Mouse (Mus musculus) G1E-ER4 (cell line): ENCODE results near the gene 1110004F10Rik. TPM values are rescaled to one million over a fixed set of nuclear protein-coding genes. Genes with fewer than 3 reads are reported as not detected.

Experiments
- GATA1 ChIP-seq: IDR thresholded peaks from one replicate; pipeline ENCODE4 v1.8.0; 2012; ENCODE audit warnings: low read length, inconsistent platforms
- polyA plus RNA-seq: library from polyadenylated mRNA; stranded (reverse); fragments of >175 nt; gene quantifications from 2 replicates; pipeline ENCODE4 v1.2.3, GENCODE M21; 2012

The 1110004F10Rik gene
- polyA plus RNA-seq, 1 experiment: 54.8 TPM

DNA sequence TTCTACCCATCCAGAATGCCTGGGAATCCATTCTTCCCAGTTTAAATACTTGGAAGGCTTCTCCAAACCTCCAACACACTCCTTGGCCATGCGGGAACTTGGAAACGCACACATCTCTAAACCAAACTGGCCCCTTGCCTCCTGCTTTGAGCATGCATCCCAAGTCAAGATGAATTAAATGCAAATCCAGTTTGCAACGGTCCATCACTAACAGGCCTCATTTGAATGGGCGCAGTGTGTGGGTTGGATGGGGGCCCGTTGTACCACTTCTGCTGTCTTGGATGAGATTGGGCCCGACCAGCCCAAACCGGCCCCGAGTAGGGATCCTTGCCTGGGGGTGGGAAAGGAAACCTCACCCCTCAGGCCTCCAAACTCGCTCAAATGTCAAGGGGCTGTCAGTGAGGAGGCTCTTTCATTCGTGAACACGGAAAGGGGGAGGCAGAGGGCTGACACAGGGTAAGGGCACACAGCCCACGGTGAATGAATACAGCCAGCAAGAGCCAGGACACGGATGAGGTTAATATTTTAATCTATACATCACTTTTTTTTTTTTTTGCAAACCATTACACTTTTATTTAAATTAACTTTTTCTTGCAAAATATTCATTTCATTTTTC lies 83.9 kb downstream of the 1110004F10Rik start:
- TF ChIP-seq GATA1: no peak

- TF ChIP-seq GATA1: no peak
Measured at GRCm38 (mm10) chr7:116123597-116123985, 84.4 kb downstream of the 1110004F10Rik start.

DNA sequence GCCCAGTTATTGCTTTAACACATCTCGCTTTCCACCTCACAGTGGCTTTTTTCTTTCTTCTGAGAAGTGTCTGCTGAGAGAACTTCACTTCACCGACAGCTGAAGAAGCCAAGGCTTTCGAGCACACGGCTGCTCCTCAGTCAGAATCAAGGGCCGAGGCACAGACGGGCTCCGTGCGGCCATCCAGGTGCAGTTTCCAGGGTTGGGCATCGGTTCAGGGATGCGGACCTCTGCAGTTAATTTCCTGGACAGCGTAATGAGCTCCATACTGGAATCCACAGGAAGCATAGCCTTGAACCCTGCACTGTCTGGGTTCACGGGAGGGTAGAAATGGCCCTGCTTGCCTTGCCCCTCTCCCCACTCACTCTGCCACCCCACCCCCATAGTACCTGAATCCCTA lies 84.9 kb downstream of the 1110004F10Rik start:
- TF ChIP-seq GATA1: no peak

DNA sequence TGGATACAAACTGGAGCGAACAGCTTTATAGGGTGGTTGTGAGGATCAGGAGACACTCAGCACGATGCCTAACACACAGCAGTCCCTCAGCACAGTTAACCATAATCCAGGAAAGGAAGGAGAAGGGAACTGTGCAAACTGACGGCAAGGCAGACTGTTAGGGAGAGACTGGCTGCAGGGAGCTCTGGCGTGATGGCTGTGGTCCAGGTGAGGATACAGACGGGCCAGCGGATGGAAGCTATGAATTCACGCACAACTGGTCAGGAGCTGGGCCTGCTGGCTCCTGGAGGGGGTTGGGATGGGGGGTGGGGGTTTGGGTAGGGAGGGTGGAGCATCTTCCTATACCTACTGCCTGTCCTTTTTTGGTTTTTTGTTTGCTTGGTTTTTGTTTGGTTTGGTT lies 86.5 kb downstream of the 1110004F10Rik start:
- TF ChIP-seq GATA1: no peak

- TF ChIP-seq GATA1: no peak
Measured at GRCm38 (mm10) chr7:116127052-116127451, 87.9 kb downstream of the 1110004F10Rik start.

DNA sequence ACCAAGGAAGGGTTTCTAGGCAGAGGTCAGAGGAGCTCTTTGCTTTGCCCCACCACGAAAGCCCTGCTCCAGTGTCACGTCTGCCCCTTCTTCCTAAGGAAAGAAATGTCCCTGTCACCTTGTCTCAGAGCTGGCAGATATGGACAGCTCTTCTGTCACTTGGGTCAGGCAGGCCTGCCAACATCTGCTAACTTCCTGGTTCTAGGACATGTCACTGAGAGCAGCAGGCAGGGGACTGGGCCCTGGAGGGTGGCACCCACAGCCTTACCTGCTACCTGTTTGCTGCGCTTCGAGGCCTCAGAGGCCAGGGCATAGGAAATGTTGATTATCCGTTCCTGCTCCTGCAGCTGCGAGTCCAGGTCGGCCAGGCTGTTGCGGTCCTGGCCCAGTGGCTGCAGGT lies 89.1 kb downstream of the 1110004F10Rik start:
- TF ChIP-seq GATA1: no peak

GRCm38 (mm10) chr7:116129374-116129773 lies 90.2 kb downstream of the 1110004F10Rik start:
- no peak for TF ChIP-seq GATA1

- TF ChIP-seq GATA1: no peak
Measured at GRCm38 (mm10) chr7:116131390-116131789, 92.2 kb downstream of the 1110004F10Rik start.

GRCm38 (mm10) chr7:116132078-116132477 lies 92.9 kb downstream of the 1110004F10Rik start:
- TF ChIP-seq GATA1: no peak

DNA sequence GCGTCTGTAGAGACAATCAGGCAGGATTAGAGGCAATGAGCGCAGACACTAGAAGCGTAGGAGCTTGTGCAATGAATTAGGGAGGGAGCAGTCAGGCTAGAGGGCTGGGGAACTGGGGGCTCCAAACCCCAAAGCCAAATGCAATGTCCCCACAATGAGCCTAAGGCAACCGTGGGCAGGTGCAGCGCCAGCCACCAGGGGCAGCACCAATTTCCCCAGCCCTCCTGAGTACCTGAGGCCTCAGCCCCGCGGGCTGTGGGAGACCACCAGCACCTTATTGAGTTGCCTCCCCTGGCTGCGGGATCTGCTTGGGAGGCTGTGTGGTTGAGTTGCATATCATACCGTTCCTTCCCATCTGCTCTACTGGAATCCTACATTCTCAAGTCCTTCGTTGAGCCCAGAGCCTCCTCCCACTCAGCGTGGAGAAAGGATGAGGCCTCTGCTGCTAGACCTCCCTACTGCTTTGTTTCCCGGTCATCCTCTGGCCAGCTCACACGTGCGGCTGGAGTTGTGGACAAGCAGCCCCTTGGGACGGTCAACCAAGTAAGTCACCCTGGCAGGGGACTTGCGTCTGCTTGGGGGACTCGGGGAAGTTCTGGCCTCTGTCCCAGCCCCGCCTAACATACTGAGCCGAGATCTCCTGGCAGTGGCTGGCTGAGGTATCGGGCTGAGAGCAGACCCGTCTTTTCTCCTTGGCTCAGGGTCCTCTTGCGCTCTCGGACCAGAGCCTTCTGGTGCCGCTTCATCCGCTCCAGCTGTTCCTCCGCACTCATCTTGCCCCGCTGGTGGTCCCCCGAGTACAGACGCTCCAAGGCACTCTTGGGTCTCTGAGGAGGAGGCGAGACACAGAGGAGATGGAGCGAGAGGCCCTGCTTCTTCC lies 95.5 kb downstream of the 1110004F10Rik start:
- no peak for TF ChIP-seq GATA1

DNA sequence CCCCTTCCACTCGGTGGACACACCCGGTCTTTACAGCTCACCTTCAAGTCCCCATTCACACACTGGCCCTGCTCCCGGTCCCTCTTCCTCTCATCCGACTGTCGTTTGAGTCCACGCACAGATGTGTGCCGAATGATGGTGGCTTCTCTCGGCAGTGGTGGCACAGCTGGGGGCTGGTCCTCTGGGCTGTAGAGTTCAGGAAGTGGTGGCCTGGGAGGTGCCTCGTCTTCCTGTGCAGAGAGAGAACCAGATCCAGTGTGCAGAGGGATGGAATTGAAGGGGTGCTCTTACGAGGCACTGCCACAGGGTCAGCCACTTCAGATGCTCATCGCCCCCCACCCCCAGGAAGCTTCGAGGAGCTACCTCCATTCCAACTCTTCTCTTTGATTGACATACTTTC lies 98.0 kb downstream of the 1110004F10Rik start:
- no peak for TF ChIP-seq GATA1

DNA sequence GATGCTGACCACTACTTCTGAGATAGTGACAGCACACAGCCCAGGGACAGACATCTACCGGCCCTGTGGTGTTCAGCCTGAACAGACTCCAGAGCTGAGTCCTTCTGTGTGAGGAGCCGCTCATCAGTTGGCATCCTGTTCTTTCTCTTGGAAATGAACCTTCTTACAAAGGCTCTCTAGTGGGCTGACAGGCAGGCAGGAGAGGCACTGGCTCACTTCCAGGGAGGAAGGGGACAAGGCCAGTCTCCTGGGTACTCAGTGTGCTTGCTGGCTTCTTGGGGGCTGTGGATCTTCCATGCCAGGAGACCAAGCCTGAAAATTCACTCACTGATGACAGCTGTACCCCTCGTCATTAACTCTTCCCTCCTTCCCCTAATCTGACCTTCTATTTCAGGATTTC lies 98.5 kb downstream of the 1110004F10Rik start:
- no peak for TF ChIP-seq GATA1

DNA sequence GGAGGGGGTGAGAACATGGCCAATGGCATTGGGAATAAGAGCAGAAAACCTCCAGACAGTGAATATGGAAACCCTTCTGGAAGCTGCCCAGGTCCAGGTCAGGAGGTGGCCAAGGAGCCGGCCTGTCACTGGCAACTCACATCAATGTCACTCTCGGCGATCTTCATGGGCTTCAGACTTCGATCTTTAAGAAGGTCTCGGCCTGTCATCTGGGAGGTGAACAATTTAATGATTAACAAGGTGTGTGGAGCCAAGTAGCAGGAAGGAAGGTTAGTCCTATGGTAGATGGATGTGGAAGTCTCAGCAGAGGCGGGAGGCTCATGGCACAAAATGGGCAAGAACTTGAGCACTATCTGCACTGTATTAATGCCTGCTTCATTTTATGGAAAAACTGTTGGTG lies 105.8 kb downstream of the 1110004F10Rik start:
- TF ChIP-seq GATA1: no peak

DNA sequence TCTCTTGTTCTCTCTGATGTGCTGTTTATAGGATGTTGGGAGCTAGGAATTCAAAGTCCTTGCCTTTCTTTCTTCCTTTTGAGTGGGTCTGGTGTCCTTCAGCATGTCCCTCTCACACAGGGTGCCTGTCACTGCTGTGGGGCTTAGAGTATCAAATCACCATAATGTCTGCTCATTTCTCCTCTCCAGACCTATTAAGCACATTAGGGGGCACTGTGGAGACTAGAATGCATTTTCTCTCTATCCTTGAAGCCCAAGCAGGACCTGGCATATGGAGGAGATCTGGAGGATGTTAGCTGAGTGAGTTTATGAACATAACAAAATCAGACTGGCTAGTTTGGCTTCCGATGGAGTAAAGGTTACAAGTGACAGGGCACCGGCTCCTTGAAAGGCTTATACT lies 107.9 kb downstream of the 1110004F10Rik start:
- TF ChIP-seq GATA1: no peak

DNA sequence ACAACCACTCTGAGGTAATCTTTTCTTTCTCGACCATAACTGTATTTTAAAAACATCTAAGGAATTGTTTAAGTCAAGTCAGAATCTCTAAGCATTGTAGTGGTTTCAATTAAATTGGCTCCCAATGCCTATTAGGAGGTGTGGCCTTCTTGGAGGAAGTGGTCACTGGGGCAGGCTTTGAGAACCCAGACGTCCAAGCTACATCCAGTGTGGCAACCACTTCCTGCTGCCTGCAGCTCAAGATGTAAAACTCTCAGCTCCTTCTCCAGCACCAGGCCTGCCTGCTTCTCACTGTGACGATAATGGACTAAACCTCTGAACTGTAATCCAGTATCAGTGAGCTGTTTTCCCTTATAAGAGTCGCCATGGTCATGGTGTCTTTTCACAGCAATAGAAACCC lies 110.4 kb downstream of the 1110004F10Rik start:
- TF ChIP-seq GATA1: no peak

- TF ChIP-seq GATA1: no peak
Measured at GRCm38 (mm10) chr7:116153781-116154368, 114.7 kb downstream of the 1110004F10Rik start.

Other genes with a start within 250 kb of the 1110004F10Rik start
- 1.2 and 1.5 TPM in 2 replicates for gene Sox6, start 601 bp upstream of the 1110004F10Rik start, polyA plus RNA-seq
- gene Gm4353, start 45.2 kb downstream of the 1110004F10Rik start, polyA plus RNA-seq: not detected in 2 replicates